Mouse (Mus musculus): Measurements from ENCODE around the gene Arsg.

The Arsg gene

DNA sequence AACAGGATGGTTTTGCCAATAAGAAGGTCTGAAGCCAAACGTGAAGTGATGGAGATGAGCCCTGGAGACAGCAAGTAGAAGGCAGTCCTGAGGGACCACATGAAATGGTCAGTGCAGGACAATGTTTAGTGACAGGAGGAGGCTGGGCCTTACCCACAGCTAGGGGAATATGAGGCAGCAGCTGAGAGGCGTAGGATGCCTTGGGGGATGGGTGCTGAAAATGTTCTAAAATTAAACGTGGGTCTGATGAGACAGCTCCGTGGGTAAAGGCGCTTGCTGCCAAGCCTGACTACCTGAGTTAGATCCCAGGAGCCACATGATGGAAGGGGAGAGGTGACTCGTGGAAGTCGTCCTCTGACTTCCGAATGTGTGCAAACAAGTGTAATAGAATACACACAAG, 116.8 kb downstream of the Arsg start:
- no peak for DNase-seq

DNA sequence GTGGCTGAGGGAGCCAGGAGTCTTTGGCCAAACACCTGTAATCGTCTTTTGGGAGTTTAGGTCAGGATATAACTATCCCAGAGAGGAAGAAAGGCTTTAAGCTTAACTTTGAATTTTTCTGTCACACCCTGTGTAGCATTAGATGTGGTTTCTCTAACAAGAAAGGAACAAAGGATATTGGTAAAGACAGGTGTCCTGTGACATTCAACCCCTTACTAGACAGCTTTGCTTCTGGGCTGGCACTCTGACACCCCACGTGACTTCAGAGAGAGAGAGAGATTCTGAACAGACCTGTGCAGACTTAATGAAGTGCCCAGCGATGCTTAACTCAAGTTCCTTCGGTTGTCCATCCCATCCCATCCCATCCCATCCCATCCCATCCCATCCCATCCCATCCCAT, 118.3 kb downstream of the Arsg start:
- no peak for DNase-seq

DNA sequence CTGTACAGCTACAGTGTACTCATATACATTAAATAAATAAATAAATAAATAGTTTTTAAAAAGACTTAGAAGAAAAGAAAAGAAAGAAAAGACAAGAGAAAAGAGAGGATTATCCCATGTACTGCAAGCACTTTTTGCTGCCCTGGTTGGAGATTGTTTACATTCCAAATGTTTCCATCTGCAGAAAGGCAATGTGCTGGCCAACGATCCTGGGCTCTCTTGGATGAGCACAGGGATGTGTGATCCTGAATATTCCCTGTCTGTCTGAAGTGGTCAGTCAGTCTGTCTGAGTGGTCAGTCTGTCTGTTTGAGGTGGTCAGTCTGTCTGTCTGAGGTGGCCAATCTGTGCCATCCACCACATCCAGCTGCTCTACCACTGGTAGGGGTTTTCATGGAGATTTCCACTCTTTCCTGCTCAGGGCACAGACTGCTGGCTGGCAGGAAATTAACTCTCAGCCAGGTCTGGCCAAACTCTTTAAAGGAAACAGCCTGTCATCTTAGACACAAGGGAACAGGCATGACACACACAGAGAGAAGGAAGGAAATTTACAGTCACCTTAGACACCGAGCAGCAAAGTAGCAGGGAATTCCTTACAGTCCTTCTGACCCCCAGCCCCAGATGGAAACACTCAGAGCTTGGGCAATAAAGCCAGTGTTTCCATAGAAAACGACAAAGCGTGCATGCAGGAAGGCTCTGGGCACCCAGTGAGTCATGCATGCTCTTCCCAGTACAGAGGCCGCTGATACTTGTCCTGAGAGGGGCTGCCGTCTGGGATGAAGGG, 120.2 kb downstream of the Arsg start:
- no peak for DNase-seq

GRCm38 (mm10) chr11:109594761-109595160, 121.6 kb downstream of the Arsg start:
- DNase-seq, result no peak

GRCm38 (mm10) chr11:109598778-109599570, 125.8 kb downstream of the Arsg start:
- no peak for DNase-seq

GRCm38 (mm10) chr11:109607600-109607999, 134.4 kb downstream of the Arsg start:
- no peak for DNase-seq

GRCm38 (mm10) chr11:109608976-109609625, 135.9 kb downstream of the Arsg start:
- no peak for DNase-seq

- peak; percentile 83 for DNase-seq
Observed at GRCm38 (mm10) chr11:109610046-109610794, 137.0 kb downstream of the Arsg start.

DNA sequence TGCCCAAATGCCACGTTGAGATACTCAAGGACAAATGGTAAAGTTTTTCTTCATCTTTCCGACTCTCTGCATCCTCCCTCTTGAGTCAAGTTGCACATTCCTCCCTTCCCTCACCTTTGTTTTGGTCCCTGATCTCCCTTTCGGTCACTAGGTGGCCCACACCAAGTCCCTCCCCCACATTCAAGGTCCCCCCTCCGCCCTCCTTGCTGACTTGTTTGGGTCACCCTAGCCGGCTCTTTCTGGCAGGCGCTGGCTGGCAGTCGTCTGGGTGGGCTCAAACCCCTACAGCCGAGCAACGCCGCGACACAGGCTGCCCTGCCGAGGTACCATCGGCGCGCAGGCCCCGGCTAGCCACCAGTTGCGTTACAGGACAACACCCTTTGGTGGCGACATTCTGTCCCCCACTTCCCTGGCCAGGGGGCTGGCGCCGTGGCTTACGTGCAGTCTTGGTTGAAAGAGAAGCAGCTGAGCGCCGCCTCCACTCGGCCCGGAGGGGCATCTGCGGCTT, 137.7 kb downstream of the Arsg start:
- no peak for DNase-seq

DNA sequence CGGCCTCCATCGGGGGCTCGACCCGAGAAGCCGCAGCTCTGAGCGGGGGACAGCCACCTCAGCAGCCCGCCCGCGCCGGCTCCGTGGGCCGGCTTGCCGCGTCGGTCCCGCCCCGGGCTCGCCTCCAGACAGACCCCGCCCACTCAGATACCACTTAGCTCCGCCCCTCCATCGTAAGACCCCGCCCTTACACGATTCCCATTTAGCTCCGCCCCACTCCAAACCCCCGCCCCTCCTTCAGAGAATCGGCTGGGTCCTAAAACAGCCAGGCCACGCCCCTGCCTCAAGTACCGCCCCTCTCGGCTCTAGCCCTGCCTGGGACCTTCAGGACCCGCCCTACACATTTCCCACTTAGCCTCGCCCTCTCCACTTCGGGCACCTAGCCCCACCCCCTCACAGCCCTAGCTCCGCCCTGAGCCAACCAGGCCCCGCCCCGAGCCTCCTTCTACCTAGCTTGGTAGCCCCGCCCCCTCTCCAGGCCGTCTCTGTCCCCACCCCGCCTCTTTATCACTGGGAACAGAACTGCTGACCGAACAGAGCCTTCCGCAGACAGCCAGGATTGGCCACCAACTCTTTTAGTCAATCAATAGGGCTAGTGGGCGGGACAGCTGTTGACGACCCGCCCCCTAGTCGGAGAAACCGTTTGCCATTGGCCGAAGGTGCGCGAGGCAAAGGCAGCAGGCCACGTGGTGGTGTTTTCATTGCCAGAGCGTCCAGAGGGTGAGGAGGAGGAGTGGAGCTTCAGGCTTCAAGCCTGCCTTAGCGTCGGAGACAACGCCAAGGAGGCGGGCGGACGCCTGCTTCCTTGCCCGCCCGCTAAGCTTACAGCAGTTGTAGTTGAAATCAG, 138.4 kb downstream of the Arsg start, which contains the start of gene Wipi1:
Gene Wipi1 (minus strand): TSS at position 665 of the 847 bp plus-strand sequence.
- DNase-seq, result peak; percentile 99

DNA sequence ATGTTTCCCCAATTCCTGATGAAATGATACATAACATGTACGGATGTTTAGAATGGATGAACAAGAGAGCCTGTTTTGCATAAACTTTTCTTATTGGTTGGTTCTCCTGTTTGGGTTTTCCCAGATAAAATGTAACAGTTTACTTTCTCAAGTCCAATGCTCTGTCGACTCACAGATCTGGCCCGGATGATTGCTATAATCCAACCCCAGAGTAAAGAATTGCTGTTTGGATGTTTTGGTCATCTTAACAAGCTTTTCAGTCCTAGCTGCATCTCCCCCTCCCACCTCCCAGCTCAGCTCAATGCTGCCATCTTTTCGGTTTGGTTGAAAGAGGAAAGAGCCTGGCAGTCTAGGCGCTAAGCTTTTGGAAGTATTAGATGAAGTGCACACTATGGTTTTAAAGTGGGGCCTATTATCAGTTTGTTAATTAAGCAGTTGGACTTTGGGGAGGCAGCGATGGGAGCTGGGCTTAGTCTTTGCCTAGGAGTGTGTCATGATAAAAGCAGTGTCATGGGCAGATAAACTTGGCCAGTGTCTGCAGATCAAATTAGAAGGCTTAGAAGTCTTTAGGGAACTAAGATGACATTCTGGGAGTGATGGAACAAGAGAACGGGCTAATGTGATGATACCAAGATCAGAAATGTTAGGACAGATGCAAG, 139.8 kb downstream of the Arsg start:
- DNase-seq, result no peak

DNA sequence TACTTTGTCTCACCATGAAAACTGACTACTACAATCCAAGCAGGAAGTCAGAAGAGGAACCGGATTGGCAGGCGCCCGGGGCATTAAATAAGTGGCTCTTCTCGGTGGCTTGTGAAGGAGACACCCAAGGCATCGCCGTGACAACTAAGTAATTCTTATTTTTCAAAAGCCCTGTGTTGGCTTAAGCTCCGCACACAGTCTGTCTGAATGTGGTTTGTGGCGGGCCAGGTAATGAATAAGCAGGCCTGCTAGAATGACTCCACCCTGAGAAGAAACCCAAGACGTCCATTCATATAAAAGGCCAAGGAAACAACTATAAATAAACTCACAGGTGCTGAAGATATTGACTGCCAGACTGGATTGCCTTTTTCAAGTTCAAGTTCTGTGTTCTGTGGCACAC, 142.1 kb downstream of the Arsg start:
- no peak for DNase-seq

DNA sequence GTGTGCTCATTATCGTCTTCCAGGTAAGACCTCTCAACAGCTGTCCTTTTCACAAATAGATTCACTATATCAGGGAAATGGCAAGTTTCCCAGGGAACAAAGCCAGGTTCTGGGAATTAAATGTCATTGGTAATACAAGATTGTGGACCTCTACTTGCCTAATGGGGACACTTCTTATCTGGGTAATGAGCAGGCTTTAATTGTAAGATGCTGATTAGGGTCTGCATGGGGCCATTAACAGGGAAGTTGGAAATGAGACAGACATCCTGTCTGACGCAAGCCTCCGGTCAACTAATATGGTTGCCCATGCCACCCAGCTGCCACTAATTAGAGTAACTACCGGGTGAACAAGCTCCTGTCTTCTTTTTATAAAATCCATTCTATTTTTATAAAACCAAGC, 143.2 kb downstream of the Arsg start:
- peak; percentile 71 for DNase-seq

GRCm38 (mm10) chr11:109616766-109617165, 143.6 kb downstream of the Arsg start:
- no peak for DNase-seq

DNA sequence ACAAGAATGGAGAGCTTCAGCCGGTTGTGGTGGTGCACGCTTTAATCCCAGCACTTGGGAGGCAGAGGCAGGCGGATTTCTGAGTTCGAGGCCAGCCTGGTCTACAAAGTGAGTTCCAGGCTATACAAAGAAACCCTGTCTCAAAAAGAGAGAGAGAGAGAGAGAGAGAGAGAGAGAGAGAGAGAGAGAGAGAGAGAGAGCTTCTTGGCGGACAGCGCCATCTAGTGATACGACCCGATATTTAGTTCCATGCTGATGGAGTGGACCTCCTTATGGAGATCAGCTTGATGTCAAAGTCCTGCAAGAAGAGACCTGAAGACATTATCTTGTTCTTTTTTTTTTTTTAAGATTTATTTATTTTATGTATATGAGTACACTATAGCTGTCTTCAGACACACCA, 145.9 kb downstream of the Arsg start:
- peak; percentile 73 for DNase-seq

GRCm38 (mm10) chr11:109620356-109620755, 147.2 kb downstream of the Arsg start:
- no peak for DNase-seq

GRCm38 (mm10) chr11:109621183-109621582, 148.0 kb downstream of the Arsg start:
- peak; percentile 78 for DNase-seq

GRCm38 (mm10) chr11:109622518-109623037, 149.4 kb downstream of the Arsg start:
- DNase-seq, result peak; percentile 48

Data from retina, postnatal 1 day (tissue).